Mouse (Mus musculus): ENCODE results near the gene Platr17.

GRCm38 (mm10) chr17:33916294-33916693 lies 11.4 kb downstream of the Platr17 start:
- TF ChIP-seq TCF12 (IDR thresholded peaks at IDR 0.05; ENCODE audit: low read depth, low read length) (no peak), POLR2A (IDR thresholded peaks at IDR 0.05; ENCODE audit: low read depth, low read length) (no peak), CTCF (conservative IDR thresholded peaks at IDR 0.05 in 1 of 2, IDR thresholded peaks at IDR 0.05 in 1 of 2; ENCODE audit: low read depth in 2 of 2, low read length in 2 of 2) (no peak)

Measured in CH12.LX (cell line).